Mouse (Mus musculus) heart, postnatal 0 days (tissue): ENCODE data around the gene Gm6588. TPM values are rescaled to one million over a fixed set of nuclear protein-coding genes. Genes with fewer than 3 reads are reported as not detected.

ENCODE experiments used
- ATAC-seq: fragments of 200-750 bp; cut with Nextera tagmentation; 2 replicates; pipeline ENCODE4 v1.8.0; 2017; ENCODE audit warnings: low read depth, moderate number of reproducible peaks, moderate library complexity; ENCODE audit not compliant: insufficient read depth
- DNase-seq: peaks from one replicate; pipeline ENCODE4 v3.0.0-alpha.2; 2016; ENCODE audit warnings: low spot score
- H3K27ac ChIP-seq: fragments of 300-500 bp; sonication (generic); 2 replicates; pipeline ENCODE4 v1.5.1; 2014; ENCODE audit warnings: low read depth, mild to moderate bottlenecking
- H3K27me3 ChIP-seq: fragments of 300-500 bp; sonication (generic); 2 replicates; pipeline ENCODE4 v1.6.1; 2014; ENCODE audit warnings: low read length, mixed read lengths; ENCODE audit not compliant: control insufficient read depth, insufficient read depth
- H3K36me3 ChIP-seq: fragments of 300-500 bp; sonication (generic); replicated peaks from 2 replicates; pipeline ENCODE4 v1.6.1; 2014; ENCODE audit warnings: low read length, mixed read lengths; ENCODE audit not compliant: control insufficient read depth, insufficient read depth
- H3K4me1 ChIP-seq: fragments of 300-500 bp; sonication (generic); 2 replicates; pipeline ENCODE4 v1.6.1; 2014; ENCODE audit warnings: antibody characterized with exemption; ENCODE audit not compliant: control insufficient read depth, insufficient read depth
- H3K4me2 ChIP-seq: fragments of 300-500 bp; sonication (generic); 2 replicates; pipeline ENCODE4 v1.6.1; 2014; ENCODE audit warnings: low read depth, mild to moderate bottlenecking, low read length, moderate library complexity
- H3K4me3 ChIP-seq: fragments of 300-500 bp; sonication (generic); 2 replicates; pipeline ENCODE4 v1.5.1; 2014; ENCODE audit warnings: low read depth, low read length
- H3K9ac ChIP-seq: fragments of 300-500 bp; sonication (generic); replicated peaks from 2 replicates; pipeline ENCODE4 v1.6.1; 2014; ENCODE audit warnings: low read depth, low read length, mixed read lengths
- H3K9me3 ChIP-seq: fragments of 300-500 bp; sonication (generic); replicated peaks from 2 replicates; pipeline ENCODE4 v1.6.1; 2016; ENCODE audit warnings: low read length; ENCODE audit not compliant: control insufficient read depth
- CTCF ChIP-seq: IDR thresholded peaks from 2 replicates; pipeline ENCODE4 v1.5.1; 2016; ENCODE audit warnings: antibody characterized with exemption, control low read depth, low read depth
- EP300 ChIP-seq: IDR thresholded peaks from 2 replicates; pipeline ENCODE4 v1.6.1; 2016; ENCODE audit warnings: antibody characterized with exemption, low read depth
- WGBS: fragments of 180-500 bp; shearing (Covaris S2); extraction: QIAGEN DNeasy Blood & Tissue Kit; methylation state at CpG from one replicate; pipeline ENCODE4 v1.1.7; 2014; 5-methylcytosine and 5-hydroxymethylcytosine counted together
- polyA plus RNA-seq: library from polyadenylated mRNA; unstranded; fragments of >200 nt; fragmentation: Nextera tagmentation; extraction: Ambion mirVana; gene quantifications from 2 replicates; pipeline ENCODE4 v1.2.1, GENCODE M21; 2015
- total RNA-seq: library from RNA; depleted of rRNA; stranded (reverse); fragments of >200 nt; gene quantifications from 2 replicates; pipeline ENCODE4 v1.2.3, GENCODE M21; 2014; ENCODE audit warnings: low replicate concordance

Gene Gm6588
- total and polyA plus RNA-seq, 2 experiments from 2014 or later: not detected

GRCm38 (mm10) chr5:112473453-112473852, 24.2 kb downstream of the Gm6588 start:
- 41% methylated on average over 6 of the region's 6 CpGs for WGBS
- ATAC-seq: no peak
- DNase-seq: no peak
- no peak overlapping the region for H3K9ac ChIP-seq
- no peak overlapping the region for H3K4me3 ChIP-seq
- peaks cover 56% of the 10 kb centered on the region for H3K27me3 ChIP-seq
- no peaks in the 10 kb centered on the region for H3K36me3 ChIP-seq
- no peak overlapping the region for H3K27ac ChIP-seq
- H3K9me3 ChIP-seq: no peaks in the 10 kb centered on the region
- no peak overlapping the region for H3K4me2 ChIP-seq
- no peaks in the 10 kb centered on the region for H3K4me1 ChIP-seq
- TF ChIP-seq CTCF (no peak), EP300 (no peak)

- Histone ChIP-seq H3K36me3 (no peaks in the 10 kb centered on the region), H3K4me3 (no peak overlapping the region), H3K9me3 (no peaks in the 10 kb centered on the region), H3K4me2 (no peak overlapping the region), H3K9ac (no peak overlapping the region), H3K4me1 (no peaks in the 10 kb centered on the region), H3K27me3 (peaks cover 70% of the 10 kb centered on the region), H3K27ac (no peak overlapping the region)
- TF ChIP-seq CTCF (no peak), EP300 (no peak)
- ATAC-seq: no peak
- WGBS: 32% methylated on average over 19 of the region's 19 CpGs
- no peak for DNase-seq
Measured at GRCm38 (mm10) chr5:112481946-112482410, 32.8 kb downstream of the Gm6588 start.

- Histone ChIP-seq H3K36me3 (no peaks in the 10 kb centered on the region), H3K9ac (no peak overlapping the region), H3K9me3 (no peaks in the 10 kb centered on the region), H3K27ac (no peak overlapping the region), H3K4me3 (no peak overlapping the region), H3K4me1 (no peaks in the 10 kb centered on the region), H3K4me2 (no peak overlapping the region), H3K27me3 (peaks cover 73% of the 10 kb centered on the region)
- no peak for TF ChIP-seq EP300
- TF ChIP-seq CTCF: no peak
- DNase-seq (no peak), ATAC-seq (no peak)
- 65% methylated on average over 13 of the region's 13 CpGs for WGBS
Measured at GRCm38 (mm10) chr5:112482551-112482950, 33.3 kb downstream of the Gm6588 start.

GRCm38 (mm10) chr5:112483030-112483429, 33.8 kb downstream of the Gm6588 start:
- TF ChIP-seq CTCF (no peak), EP300 (no peak)
- Histone ChIP-seq H3K9me3 (no peaks in the 10 kb centered on the region), H3K4me1 (no peaks in the 10 kb centered on the region), H3K27me3 (peaks cover 72% of the 10 kb centered on the region), H3K4me3 (no peak overlapping the region), H3K4me2 (no peak overlapping the region), H3K9ac (no peak overlapping the region), H3K36me3 (no peaks in the 10 kb centered on the region), H3K27ac (no peak overlapping the region)
- DNase-seq: no peak
- 68% methylated on average over 8 of the region's 8 CpGs for WGBS
- no peak for ATAC-seq

- TF ChIP-seq EP300 (no peak), CTCF (no peak)
- H3K9ac ChIP-seq: no peak overlapping the region
- ATAC-seq (no peak), DNase-seq (no peak)
- H3K9me3 ChIP-seq: no peaks in the 10 kb centered on the region
- H3K4me3 ChIP-seq: no peak overlapping the region
- no peaks in the 10 kb centered on the region for H3K4me1 ChIP-seq
- H3K4me2 ChIP-seq: no peak overlapping the region
- peaks cover 75% of the 10 kb centered on the region for H3K27me3 ChIP-seq
- 37% methylated on average over 13 of the region's 13 CpGs for WGBS
- no peak overlapping the region for H3K27ac ChIP-seq
- H3K36me3 ChIP-seq: no peaks in the 10 kb centered on the region
Measured at GRCm38 (mm10) chr5:112484924-112485715, 35.9 kb downstream of the Gm6588 start.

- Histone ChIP-seq H3K9ac (no peak overlapping the region), H3K27me3 (peaks cover 64% of the 10 kb centered on the region), H3K9me3 (no peaks in the 10 kb centered on the region), H3K4me2 (no peak overlapping the region), H3K27ac (no peak overlapping the region), H3K4me3 (no peak overlapping the region), H3K4me1 (no peaks in the 10 kb centered on the region), H3K36me3 (no peaks in the 10 kb centered on the region)
- TF ChIP-seq EP300 (no peak), CTCF (no peak)
- ATAC-seq (no peak), DNase-seq (no peak)
- WGBS: 44% methylated on average over 5 of the region's 5 CpGs
Measured at GRCm38 (mm10) chr5:112486415-112486814, 37.2 kb downstream of the Gm6588 start.
